Mouse (Mus musculus): ENCODE results near the gene Zfp850. TPM values are rescaled to one million over a fixed set of nuclear protein-coding genes. Genes with fewer than 3 reads are reported as not detected.
A peak's percentile ranks its signal among the peaks of the same experiment; 100 is the strongest.
"Not testable (repeated sequence)": the region's sequence is repeated elsewhere in the genome, so short reads cannot be mapped to it uniquely, and the experiment has no call there.

The Zfp850 gene
- polyA plus RNA-seq, 1 experiment from 2014 or later: 2.7 TPM

DNA sequence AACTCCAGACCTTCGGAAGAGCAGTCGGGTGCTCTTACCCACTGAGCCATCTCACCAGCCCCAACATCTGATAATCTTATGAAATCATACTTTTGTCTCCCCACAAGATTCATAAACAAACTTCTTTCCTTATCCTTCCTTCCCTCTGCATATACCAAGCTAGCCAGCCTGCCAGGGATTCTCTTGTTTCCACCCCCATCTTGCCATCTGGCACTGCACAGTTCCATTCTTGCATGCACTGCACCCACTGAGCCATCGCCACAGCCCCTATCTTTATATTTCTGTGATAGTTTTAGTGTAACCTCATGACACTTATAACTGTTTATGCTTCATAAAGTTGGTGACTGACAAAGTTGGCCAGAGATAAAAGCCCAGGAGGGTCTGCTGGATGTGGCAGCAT lies 3.6 kb downstream of the Zfp850 start:
- no peak overlapping the region for H3K4me3 ChIP-seq (ENCODE audit: low read depth, low read length)
- H3K27me3 ChIP-seq (ENCODE audit: control insufficient read depth, insufficient read depth, low read length): no peaks in the 10 kb centered on the region
- H3K4me1 ChIP-seq (ENCODE audit: control insufficient read depth, insufficient read depth, low read length): peaks cover 4% of the 10 kb centered on the region; the same call in 1 of the 2 replicates
- peaks cover 7% of the 10 kb centered on the region; the same call in 1 of the 2 replicates for H3K36me3 ChIP-seq (ENCODE audit: control insufficient read depth, insufficient read depth, low read length)
- no peaks in the 10 kb centered on the region for H3K9me3 ChIP-seq (replicated peaks; ENCODE audit: control insufficient read depth, low read length)
- no peak overlapping the region for H3K27ac ChIP-seq (ENCODE audit: low read depth, low read length)
- H3K9ac ChIP-seq (ENCODE audit: low read depth, low read length): no peak overlapping the region
- no peak for ATAC-seq (replicated peaks; ENCODE audit: insufficient number of reproducible peaks, low FRiP score, low TSS enrichment)
- no peak overlapping the region for H3K4me2 ChIP-seq
- WGBS (ENCODE audit: insufficient replicate concordance): 97% methylated on average over 3 of the region's 3 CpGs

DNA sequence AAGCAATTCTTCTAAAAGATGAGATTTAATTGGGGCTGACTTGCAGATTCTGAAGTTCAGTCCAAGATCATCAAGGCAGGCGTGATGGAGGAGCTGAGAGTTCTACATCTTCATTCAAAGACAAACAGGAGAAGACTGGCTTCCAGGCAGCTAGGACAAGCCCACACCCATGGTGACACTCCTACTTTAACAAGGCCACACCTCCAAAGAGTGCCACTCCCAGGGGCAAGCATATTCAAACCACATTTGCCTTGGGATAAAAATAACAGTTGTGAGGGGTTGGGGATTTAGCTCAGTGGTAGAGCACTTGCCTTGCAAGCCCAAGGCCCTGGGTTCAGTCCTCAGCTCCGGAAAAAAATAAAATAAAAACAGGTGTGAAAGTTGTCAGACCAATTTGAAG lies 31.7 kb downstream of the Zfp850 start:
- no peak for ATAC-seq (replicated peaks; ENCODE audit: insufficient number of reproducible peaks, low FRiP score, low TSS enrichment)
- Histone ChIP-seq H3K9me3 (replicated peaks; ENCODE audit: control insufficient read depth, low read length) (peaks cover 32% of the 10 kb centered on the region), H3K4me3 (ENCODE audit: low read depth, low read length) (no peak overlapping the region), H3K4me1 (ENCODE audit: control insufficient read depth, insufficient read depth, low read length) (peaks cover 6% of the 10 kb centered on the region; the same call in 1 of the 2 replicates), H3K36me3 (ENCODE audit: control insufficient read depth, insufficient read depth, low read length) (0 out of 2 replicates have a peak, but pooled peaks cover 1% of the 10 kb centered on the region), H3K4me2 (no peak overlapping the region), H3K9ac (ENCODE audit: low read depth, low read length) (no peak overlapping the region), H3K27me3 (ENCODE audit: control insufficient read depth, insufficient read depth, low read length) (no peaks in the 10 kb centered on the region), H3K27ac (ENCODE audit: low read depth, low read length) (no peak overlapping the region)
- WGBS (ENCODE audit: insufficient replicate concordance): 68% methylated on average over 2 of the region's 2 CpGs

DNA sequence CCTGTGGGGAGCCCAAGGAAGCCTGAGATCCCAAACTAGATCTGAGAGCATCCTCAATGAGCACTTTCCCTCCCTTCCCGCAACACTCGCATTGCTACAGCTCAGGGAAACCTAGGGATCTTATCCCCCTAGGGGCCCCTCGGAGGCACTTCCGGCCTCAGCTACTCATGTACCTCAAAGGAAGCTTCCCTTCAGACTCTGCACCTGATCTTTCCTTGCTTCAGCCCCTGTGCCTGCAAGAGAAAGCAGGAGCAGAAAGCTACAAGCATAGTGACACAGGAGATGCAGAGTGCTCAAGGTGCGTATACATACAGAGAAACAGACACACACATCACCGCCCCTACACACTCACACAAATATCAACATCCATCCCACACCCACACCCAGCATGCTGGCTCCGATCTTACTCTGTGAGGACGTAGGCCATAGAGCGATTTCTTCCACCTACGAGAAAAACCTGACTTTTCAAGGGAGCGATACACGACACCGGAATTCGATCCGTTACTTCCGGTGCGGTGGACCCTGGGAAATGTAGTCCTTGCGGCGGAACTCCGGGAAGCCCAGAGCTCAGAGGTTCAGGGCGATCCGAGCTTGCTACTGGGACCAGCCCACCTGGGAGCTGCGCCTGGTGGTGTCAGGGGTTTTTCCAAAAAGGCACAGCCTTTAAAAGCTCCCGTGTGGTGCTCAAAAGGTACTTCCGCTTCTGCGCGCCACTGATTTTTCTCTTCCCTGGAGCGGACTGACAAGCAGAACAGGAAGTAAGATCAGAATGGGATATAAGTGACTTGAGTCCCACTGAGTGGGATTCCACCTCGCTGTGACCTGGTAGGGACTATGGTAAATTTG lies 35.0 kb downstream of the Zfp850 start, which contains the start of gene Zfp780b:
Gene Zfp780b (minus strand): TSS at position 489 of the 846 bp plus-strand sequence.
- Histone ChIP-seq H3K9me3 (replicated peaks; ENCODE audit: control insufficient read depth, low read length) (peaks cover 19% of the 10 kb centered on the region), H3K4me1 (ENCODE audit: control insufficient read depth, insufficient read depth, low read length) (peaks cover 6% of the 10 kb centered on the region; the same call in 1 of the 2 replicates), H3K36me3 (ENCODE audit: control insufficient read depth, insufficient read depth, low read length) (no peaks in the 10 kb centered on the region), H3K27me3 (ENCODE audit: control insufficient read depth, insufficient read depth, low read length) (no peaks in the 10 kb centered on the region), H3K4me3 (ENCODE audit: low read depth, low read length) (peak within 1 kb of the TSS; percentile 60), H3K9ac (ENCODE audit: low read depth, low read length) (peak within 1 kb of the TSS; percentile 82), H3K4me2 (peak within 1 kb of the TSS; percentile 94), H3K27ac (ENCODE audit: low read depth, low read length) (peak within 1 kb of the TSS; percentile 62)
- WGBS (ENCODE audit: insufficient replicate concordance): under 1% methylated on average over 29 of the region's 29 CpGs
- ATAC-seq (replicated peaks; ENCODE audit: insufficient number of reproducible peaks, low FRiP score, low TSS enrichment): peak; percentile 77

DNA sequence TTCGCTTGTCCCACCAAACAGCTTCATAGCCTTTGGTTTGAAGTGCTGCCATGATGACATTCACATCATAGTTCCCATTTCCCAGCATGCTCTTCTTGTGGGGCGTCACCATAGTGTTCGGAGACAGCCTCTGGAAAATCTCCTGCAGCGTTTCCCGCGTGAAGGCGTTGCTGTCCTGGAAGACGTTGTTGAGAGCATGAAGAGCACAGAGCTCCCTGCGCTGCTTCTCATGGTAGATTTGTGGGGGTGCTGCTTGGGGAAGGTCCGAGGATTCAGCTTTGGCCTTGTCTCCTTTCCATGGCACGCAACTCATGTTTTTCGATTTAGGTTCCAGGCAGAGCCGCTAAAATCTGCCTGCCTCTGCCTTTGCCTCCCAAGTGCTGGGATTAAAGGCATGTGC lies 64.5 kb downstream of the Zfp850 start:
- not testable (repeated sequence) for H3K4me1 ChIP-seq (ENCODE audit: control insufficient read depth, insufficient read depth, low read length); H3K36me3 ChIP-seq (ENCODE audit: control insufficient read depth, insufficient read depth, low read length); H3K27ac ChIP-seq (ENCODE audit: low read depth, low read length); ATAC-seq (replicated peaks; ENCODE audit: insufficient number of reproducible peaks, low FRiP score, low TSS enrichment); H3K4me3 ChIP-seq (ENCODE audit: low read depth, low read length); H3K27me3 ChIP-seq (ENCODE audit: control insufficient read depth, insufficient read depth, low read length); H3K4me2 ChIP-seq; H3K9me3 ChIP-seq (replicated peaks; ENCODE audit: control insufficient read depth, low read length); H3K9ac ChIP-seq (ENCODE audit: low read depth, low read length)
- WGBS (ENCODE audit: insufficient replicate concordance): 86% methylated on average over 13 of the region's 13 CpGs

DNA sequence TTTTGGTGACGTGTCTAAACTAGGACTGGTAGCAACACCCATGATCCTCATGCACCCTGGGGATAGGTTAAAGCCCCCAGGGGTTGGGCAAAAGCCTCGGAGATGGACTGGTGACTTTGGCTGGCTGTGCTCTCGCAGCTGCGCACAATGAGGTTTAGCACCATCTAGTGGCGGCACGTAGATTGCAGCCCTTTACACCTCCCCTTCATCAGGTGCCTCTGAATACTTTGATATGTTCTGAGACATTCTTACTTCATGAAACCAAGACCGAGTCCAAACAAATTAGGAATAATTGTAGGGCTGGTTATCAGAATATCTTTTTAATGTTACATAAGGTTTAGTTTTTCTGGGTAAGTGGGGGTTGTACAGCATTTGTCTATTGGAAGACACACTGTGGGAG lies 72.0 kb downstream of the Zfp850 start:
- H3K27me3 ChIP-seq (ENCODE audit: control insufficient read depth, insufficient read depth, low read length); ATAC-seq (replicated peaks; ENCODE audit: insufficient number of reproducible peaks, low FRiP score, low TSS enrichment); H3K4me2 ChIP-seq; H3K36me3 ChIP-seq (ENCODE audit: control insufficient read depth, insufficient read depth, low read length); H3K4me3 ChIP-seq (ENCODE audit: low read depth, low read length); H3K9me3 ChIP-seq (replicated peaks; ENCODE audit: control insufficient read depth, low read length); H3K4me1 ChIP-seq (ENCODE audit: control insufficient read depth, insufficient read depth, low read length); H3K27ac ChIP-seq (ENCODE audit: low read depth, low read length); H3K9ac ChIP-seq (ENCODE audit: low read depth, low read length): not testable (repeated sequence)
- 53% methylated on average over 5 of the region's 7 CpGs for WGBS (ENCODE audit: insufficient replicate concordance)

Other genes with a start within 250 kb of the Zfp850 start
- gene Zfp626, start 206.9 kb downstream of the Zfp850 start, polyA plus RNA-seq (2014; fragmentation: Nextera tagmentation; extraction: Ambion mirVana): 1.5 and 2.1 TPM in 2 replicates
- gene Zfp59, start 175.5 kb downstream of the Zfp850 start, polyA plus RNA-seq (2014; fragmentation: Nextera tagmentation; extraction: Ambion mirVana): 5.5 and 6.5 TPM in 2 replicates
- 3.1 and 3.7 TPM in 2 replicates for gene Zfp607a, start 156.6 kb downstream of the Zfp850 start, polyA plus RNA-seq (2014; fragmentation: Nextera tagmentation; extraction: Ambion mirVana)
- 7.5 and 8.1 TPM in 2 replicates for gene Zfp974, start 84.7 kb downstream of the Zfp850 start, polyA plus RNA-seq (2014; fragmentation: Nextera tagmentation; extraction: Ambion mirVana)
- 11.8 and 13.8 TPM in 2 replicates for gene Zfp780b, start 34.9 kb downstream of the Zfp850 start, polyA plus RNA-seq (2014; fragmentation: Nextera tagmentation; extraction: Ambion mirVana)
- 276 and 283 TPM in 2 replicates for gene Psmc4, start 36.0 kb upstream of the Zfp850 start, polyA plus RNA-seq (2014; fragmentation: Nextera tagmentation; extraction: Ambion mirVana)
- gene Fcgbp, start 57.1 kb upstream of the Zfp850 start, polyA plus RNA-seq (2014; fragmentation: Nextera tagmentation; extraction: Ambion mirVana): 0.24 TPM in 1 of 2 replicates, not detected in the other
- not detected in 2 replicates for gene 9530053A07Rik, start 115.4 kb upstream of the Zfp850 start, polyA plus RNA-seq (2014; fragmentation: Nextera tagmentation; extraction: Ambion mirVana)
- gene Fbl, start 155.6 kb upstream of the Zfp850 start, polyA plus RNA-seq (2014; fragmentation: Nextera tagmentation; extraction: Ambion mirVana): 23.9 and 32.3 TPM in 2 replicates
- 8.5 and 9.9 TPM in 2 replicates for gene Dyrk1b, start 165.4 kb upstream of the Zfp850 start, polyA plus RNA-seq (2014; fragmentation: Nextera tagmentation; extraction: Ambion mirVana)

All from heart, embryonic 11.5 days (tissue).